Comparison of ENCODE assay signal across 8 mouse cellular contexts in the genomic region with DNA sequence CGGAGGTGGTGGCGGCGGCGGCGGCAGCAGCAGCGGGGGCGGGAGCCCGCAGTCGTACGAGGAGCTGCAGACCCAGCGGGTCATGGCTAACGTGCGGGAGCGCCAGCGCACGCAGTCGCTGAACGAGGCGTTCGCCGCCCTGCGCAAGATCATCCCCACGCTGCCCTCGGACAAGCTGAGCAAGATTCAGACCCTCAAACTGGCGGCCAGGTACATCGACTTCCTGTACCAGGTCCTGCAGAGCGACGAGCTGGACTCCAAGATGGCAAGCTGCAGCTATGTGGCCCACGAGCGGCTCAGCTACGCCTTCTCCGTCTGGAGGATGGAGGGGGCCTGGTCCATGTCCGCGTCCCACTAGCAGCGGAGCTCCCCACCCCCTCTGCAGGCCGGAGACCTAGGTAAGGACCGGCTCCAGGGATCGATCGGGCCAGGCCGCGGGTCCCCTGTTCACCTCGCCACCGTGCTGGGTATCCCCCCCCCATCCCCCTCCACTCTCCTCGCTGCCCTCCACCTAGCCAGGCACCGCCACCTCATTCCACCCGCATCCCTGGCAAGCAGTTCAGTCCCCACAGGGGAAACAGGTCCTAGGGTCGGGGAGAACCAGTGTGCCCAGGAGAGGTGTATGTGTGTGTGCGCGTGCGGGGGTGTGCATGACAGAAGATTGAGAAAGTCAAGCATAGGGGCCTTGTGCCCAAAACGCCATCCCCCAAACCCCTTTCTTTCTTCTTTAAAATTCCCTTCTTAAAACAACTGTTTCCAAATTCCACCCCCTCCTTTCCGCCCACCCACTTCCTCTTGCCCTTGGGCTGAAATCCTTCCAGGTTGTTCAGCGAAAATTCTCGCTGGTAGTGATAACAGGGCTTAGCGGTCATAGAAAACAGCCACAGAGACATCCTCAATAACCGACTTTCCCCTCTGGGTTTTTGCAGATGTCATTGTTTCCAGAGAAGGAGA. TPM values are rescaled to one million over a fixed set of nuclear protein-coding genes. Genes with fewer than 3 reads are reported as not detected.
DNase-seq lines count a peak whose midpoint lies in the region; ATAC-seq lines count a peak whose summit lies in the region.

No protein-coding gene starts in this region.

- peak overlapping the region; percentile 50 for H3K4me3 ChIP-seq in forebrain, embryonic 16.5 days (replicated peaks; ENCODE audit: low read length)

- 2% methylated on average over 52 of the region's 56 CpGs for WGBS in forebrain, embryonic 16.5 days

- H3K9ac ChIP-seq in forebrain, embryonic 16.5 days (replicated peaks; ENCODE audit: low read depth, low read length), result peak overlapping the region; percentile 59

- peak; percentile 18 for DNase-seq in CD4-positive, CD25-positive, alpha-beta regulatory T cell, adult 2 months (ENCODE audit: low read depth, low spot score)
- DNase-seq in ovary, postnatal 10 days (ENCODE audit: low spot score), result peak; percentile 21
- no peak for DNase-seq in ovary, postnatal 14 days (ENCODE audit: low spot score)
- DNase-seq in kidney, postnatal 10 days, result peak; percentile 15
- peak; percentile 84 for DNase-seq in neural tube, embryonic 10.5 days (ENCODE audit: extremely low spot score, low spot score)
- DNase-seq in right cerebral cortex, adult 18-20 months, result no peak

- no peak for ATAC-seq in CD4-positive, CD25-positive, alpha-beta regulatory T cell, adult 4 months
- peak; percentile 54 for ATAC-seq in forebrain, embryonic 16.5 days

- peaks cover 61% of the 10 kb centered on the region for H3K27me3 ChIP-seq in forebrain, embryonic 16.5 days (replicated peaks; ENCODE audit: control insufficient read depth, insufficient read depth, low read length)

- no peaks in the 10 kb centered on the region for H3K9me3 ChIP-seq in forebrain, embryonic 16.5 days (ENCODE audit: control insufficient read depth, low read length)

- H3K36me3 ChIP-seq in forebrain, embryonic 16.5 days (ENCODE audit: control insufficient read depth, insufficient read depth), result no peaks in the 10 kb centered on the region

- no peak overlapping the region for H3K27ac ChIP-seq in forebrain, embryonic 16.5 days (ENCODE audit: low read length)

- H3K4me2 ChIP-seq in forebrain, embryonic 16.5 days (ENCODE audit: low read length), result peak overlapping the region; percentile 71

- peaks cover 24% of the 10 kb centered on the region for H3K4me1 ChIP-seq in forebrain, embryonic 16.5 days (replicated peaks; ENCODE audit: control insufficient read depth, insufficient read depth, low read length)

RNA-seq across cellular contexts. Expression of gene Twist1, which starts 1.0 kb away (rescaled TPM):
- not detected for polyA plus RNA-seq in CD4-positive, CD25-positive, alpha-beta regulatory T cell, adult 4 months (2017; shearing (Covaris generic))
- 0.51 and 0.58 TPM in 2 replicates for polyA plus RNA-seq in forebrain, embryonic 16.5 days (2015; fragmentation: Nextera tagmentation; extraction: Ambion mirVana)

RNA-seq across cellular contexts. Expression of gene Ferd3l, which starts 30.3 kb away (rescaled TPM):
- not detected for polyA plus RNA-seq in CD4-positive, CD25-positive, alpha-beta regulatory T cell, adult 4 months (2017; shearing (Covaris generic))
- polyA plus RNA-seq in forebrain, embryonic 16.5 days (2015; fragmentation: Nextera tagmentation; extraction: Ambion mirVana), result not detected in 2 replicates

Comparison
In these comparisons a context has a peak if more than half of its experiments do, and no peak if none do; other contexts are left out.
1. DNase-seq: peak in CD4-positive, CD25-positive, alpha-beta regulatory T cell, adult 2 months (single experiment), ovary, postnatal 10 days (single experiment), kidney, postnatal 10 days (single experiment) and neural tube, embryonic 10.5 days (single experiment); none in ovary, postnatal 14 days (single experiment) and right cerebral cortex, adult 18-20 months (single experiment).